Mouse (Mus musculus) stomach, embryonic 15.5 days (tissue): Measurements from ENCODE around the gene Maff. TPM values are rescaled to one million over a fixed set of nuclear protein-coding genes. Genes with fewer than 3 reads are reported as not detected.
A peak's percentile ranks its signal among the peaks of the same experiment; 100 is the strongest.

ENCODE experiments used
- ATAC-seq: fragments of 200-750 bp; cut with Nextera tagmentation; 2 replicates; pipeline ENCODE4 v1.8.0; 2017; ENCODE audit warnings: low read depth, moderate number of reproducible peaks, moderate TSS enrichment; ENCODE audit not compliant: insufficient read depth, low FRiP score
- H3K27ac ChIP-seq: fragments of 300-500 bp; sonication (generic); 2 replicates; pipeline ENCODE4 v1.5.1; 2015; ENCODE audit warnings: mild to moderate bottlenecking, inconsistent platforms
- H3K27me3 ChIP-seq: fragments of 300-500 bp; sonication (generic); replicated peaks from 2 replicates; pipeline ENCODE4 v1.6.1; 2015; ENCODE audit warnings: inconsistent platforms
- H3K36me3 ChIP-seq: fragments of 300-500 bp; sonication (generic); 2 replicates; pipeline ENCODE4 v1.6.1; 2015; ENCODE audit warnings: inconsistent platforms
- H3K4me1 ChIP-seq: fragments of 300-500 bp; sonication (generic); 2 replicates; pipeline ENCODE4 v1.6.1; 2015; ENCODE audit warnings: inconsistent platforms
- H3K4me2 ChIP-seq: fragments of 300-500 bp; sonication (generic); 2 replicates; pipeline ENCODE4 v1.6.1; 2015; ENCODE audit warnings: mild to moderate bottlenecking, inconsistent platforms
- H3K4me3 ChIP-seq: fragments of 300-500 bp; sonication (generic); replicated peaks from 2 replicates; pipeline ENCODE4 v1.5.1; 2015; ENCODE audit warnings: inconsistent platforms
- H3K9ac ChIP-seq: fragments of 300-500 bp; sonication (generic); 2 replicates; pipeline ENCODE4 v1.6.1; 2015; ENCODE audit warnings: inconsistent platforms
- H3K9me3 ChIP-seq: fragments of 300-500 bp; sonication (generic); 2 replicates; pipeline ENCODE4 v1.6.1; 2016; ENCODE audit warnings: inconsistent platforms
- WGBS: fragments of 180-500 bp; shearing (Covaris S2); methylation state at CpG from one replicate; pipeline ENCODE4 v1.1.7; 2015; 5-methylcytosine and 5-hydroxymethylcytosine counted together
- polyA plus RNA-seq: library from polyadenylated mRNA; unstranded; fragments of >200 nt; fragmentation: Nextera tagmentation; extraction: Ambion mirVana; gene quantifications from 2 replicates; pipeline ENCODE4 v1.2.1, GENCODE M21; 2015

Maff gene
- polyA plus RNA-seq, 1 experiment from 2014 or later, result 6.6 TPM

DNA sequence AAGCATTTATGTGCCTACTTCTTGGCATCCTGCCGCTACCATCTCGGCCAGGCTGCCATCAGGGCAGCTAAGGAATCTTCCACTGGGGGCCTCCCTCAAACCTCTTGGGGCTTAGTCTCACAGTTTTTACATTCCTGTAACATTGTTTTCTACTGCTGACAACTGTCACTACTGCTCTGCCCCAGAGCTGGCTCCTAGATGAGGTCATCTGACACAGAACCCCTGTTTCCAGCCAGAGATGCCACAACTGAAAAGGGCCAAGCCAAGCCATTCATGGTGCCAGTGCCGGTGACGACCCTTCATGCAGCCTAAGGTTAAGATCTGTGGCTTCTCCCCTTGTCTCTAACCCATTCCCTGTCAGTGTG, 22.6 kb upstream of the Maff start:
- no peaks in the 10 kb centered on the region for H3K27me3 ChIP-seq
- no peak for ATAC-seq
- H3K36me3 ChIP-seq, result no peaks in the 10 kb centered on the region
- no peak overlapping the region for H3K4me3 ChIP-seq
- no peak overlapping the region for H3K9ac ChIP-seq
- H3K4me1 ChIP-seq, result peaks cover 45% of the 10 kb centered on the region
- 76% methylated on average over 4 of the region's 4 CpGs for WGBS
- H3K27ac ChIP-seq, result peak overlapping the region; percentile 37; the same call in 1 of the 2 replicates
- no peak overlapping the region for H3K4me2 ChIP-seq
- no peaks in the 10 kb centered on the region for H3K9me3 ChIP-seq

- H3K27ac ChIP-seq, result peak overlapping the region; percentile 37; the same call in 1 of the 2 replicates
- 86% methylated on average over 3 of the region's 3 CpGs for WGBS
Observed at GRCm38 (mm10) chr15:79324373-79324772, 22.0 kb upstream of the Maff start.

GRCm38 (mm10) chr15:79325742-79326141, 20.7 kb upstream of the Maff start:
- no peak for ATAC-seq
- Histone ChIP-seq H3K4me2 (peak overlapping the region; percentile 83; the same call in 1 of the 2 replicates), H3K27me3 (no peaks in the 10 kb centered on the region), H3K9me3 (no peaks in the 10 kb centered on the region), H3K36me3 (no peaks in the 10 kb centered on the region), H3K9ac (no peak overlapping the region), H3K4me1 (peaks cover 49% of the 10 kb centered on the region), H3K27ac (peak overlapping the region; percentile 97), H3K4me3 (no peak overlapping the region)
- WGBS, result 51% methylated on average over 3 of the region's 3 CpGs

More at GRCm38 (mm10) chr15:79324373-79324772, 22.0 kb upstream of the Maff start:
- Histone ChIP-seq H3K27me3 (no peaks in the 10 kb centered on the region), H3K36me3 (no peaks in the 10 kb centered on the region), H3K4me2 (no peak overlapping the region), H3K4me3 (no peak overlapping the region), H3K9me3 (no peaks in the 10 kb centered on the region), H3K4me1 (peaks cover 45% of the 10 kb centered on the region), H3K9ac (no peak overlapping the region)
- ATAC-seq, result no peak

DNA sequence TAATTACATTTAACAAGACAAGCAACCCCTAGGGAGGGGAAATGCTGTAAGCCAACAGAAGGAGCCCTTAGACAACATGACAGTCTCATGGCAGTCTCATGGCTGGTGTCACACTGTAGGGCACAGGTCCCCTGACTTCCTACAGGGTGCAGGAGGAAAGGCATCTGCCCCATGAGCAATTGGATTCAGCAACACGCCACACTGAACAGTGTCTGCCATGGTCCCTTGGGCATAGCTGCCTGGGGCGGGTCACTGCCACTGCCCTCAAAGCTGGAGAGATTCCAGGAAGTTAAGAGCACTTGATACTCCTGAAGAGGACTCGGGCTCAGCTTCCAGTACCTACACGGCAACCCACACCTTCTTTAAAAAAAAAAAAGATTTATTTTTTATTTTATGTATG, 20.2 kb upstream of the Maff start:
- Histone ChIP-seq H3K27ac (peak overlapping the region; percentile 97), H3K27me3 (no peaks in the 10 kb centered on the region), H3K4me1 (peaks cover 49% of the 10 kb centered on the region), H3K9ac (no peak overlapping the region), H3K9me3 (no peaks in the 10 kb centered on the region), H3K4me3 (no peak overlapping the region), H3K36me3 (no peaks in the 10 kb centered on the region), H3K4me2 (peak overlapping the region; percentile 83)
- 48% methylated on average over 4 of the region's 4 CpGs for WGBS
- ATAC-seq, result no peak

DNA sequence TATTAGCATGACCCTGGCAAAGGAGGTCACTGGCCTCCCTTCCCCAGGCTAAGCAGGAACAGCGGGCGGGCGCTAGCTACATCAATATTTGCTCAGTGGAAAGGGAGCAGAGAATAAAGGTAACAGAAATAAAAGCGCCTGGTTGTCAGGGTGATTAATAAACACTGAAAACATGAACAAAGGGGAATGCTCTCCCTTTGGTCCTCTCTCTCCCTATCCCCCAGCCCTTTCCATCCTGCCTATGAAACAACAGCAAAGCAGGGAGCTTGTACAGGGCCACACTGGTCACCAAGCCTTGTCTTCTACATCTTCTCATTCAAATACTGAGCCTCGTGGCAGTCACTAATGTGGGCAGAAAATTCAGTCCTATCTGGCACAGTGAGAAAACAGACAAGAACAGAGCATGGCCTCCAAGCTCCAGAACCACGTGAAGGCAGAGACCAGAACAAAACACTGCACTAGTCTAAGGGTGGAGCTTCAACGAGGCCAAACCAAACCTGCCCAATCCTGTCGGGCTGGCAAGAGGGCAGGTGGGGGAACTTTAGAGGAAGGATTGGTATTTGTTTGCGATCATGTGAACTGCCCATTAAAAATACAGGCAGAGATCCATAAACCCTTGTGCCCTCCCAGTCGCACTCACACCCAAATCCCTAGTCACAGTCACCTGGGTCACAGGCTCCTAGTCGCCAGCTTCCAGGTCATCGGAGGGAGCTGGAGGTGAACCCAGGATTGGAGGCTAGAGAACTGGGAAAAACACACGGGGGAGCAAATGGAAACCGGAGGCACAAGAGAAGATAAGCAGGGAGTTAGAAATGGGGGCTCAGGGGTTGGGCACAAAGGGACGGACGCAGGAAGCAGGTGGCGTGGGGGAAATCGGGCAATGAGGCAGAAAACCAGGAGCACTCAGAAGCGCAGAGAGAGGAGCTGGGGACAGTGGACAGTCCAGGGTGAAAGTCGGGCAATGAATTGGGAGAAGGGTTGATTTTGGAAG, 19.2 kb upstream of the Maff start:
- H3K4me3 ChIP-seq, result peak overlapping the region; percentile 62
- peak overlapping the region; percentile 46 for H3K9ac ChIP-seq
- H3K27ac ChIP-seq, result peak overlapping the region; percentile 97
- H3K4me1 ChIP-seq, result peaks cover 49% of the 10 kb centered on the region
- WGBS, result 12% methylated on average over 20 of the region's 20 CpGs
- H3K4me2 ChIP-seq, result peak overlapping the region; percentile 83
- peak; percentile 44 for ATAC-seq
- no peaks in the 10 kb centered on the region for H3K27me3 ChIP-seq
- H3K36me3 ChIP-seq, result no peaks in the 10 kb centered on the region
- no peaks in the 10 kb centered on the region for H3K9me3 ChIP-seq

DNA sequence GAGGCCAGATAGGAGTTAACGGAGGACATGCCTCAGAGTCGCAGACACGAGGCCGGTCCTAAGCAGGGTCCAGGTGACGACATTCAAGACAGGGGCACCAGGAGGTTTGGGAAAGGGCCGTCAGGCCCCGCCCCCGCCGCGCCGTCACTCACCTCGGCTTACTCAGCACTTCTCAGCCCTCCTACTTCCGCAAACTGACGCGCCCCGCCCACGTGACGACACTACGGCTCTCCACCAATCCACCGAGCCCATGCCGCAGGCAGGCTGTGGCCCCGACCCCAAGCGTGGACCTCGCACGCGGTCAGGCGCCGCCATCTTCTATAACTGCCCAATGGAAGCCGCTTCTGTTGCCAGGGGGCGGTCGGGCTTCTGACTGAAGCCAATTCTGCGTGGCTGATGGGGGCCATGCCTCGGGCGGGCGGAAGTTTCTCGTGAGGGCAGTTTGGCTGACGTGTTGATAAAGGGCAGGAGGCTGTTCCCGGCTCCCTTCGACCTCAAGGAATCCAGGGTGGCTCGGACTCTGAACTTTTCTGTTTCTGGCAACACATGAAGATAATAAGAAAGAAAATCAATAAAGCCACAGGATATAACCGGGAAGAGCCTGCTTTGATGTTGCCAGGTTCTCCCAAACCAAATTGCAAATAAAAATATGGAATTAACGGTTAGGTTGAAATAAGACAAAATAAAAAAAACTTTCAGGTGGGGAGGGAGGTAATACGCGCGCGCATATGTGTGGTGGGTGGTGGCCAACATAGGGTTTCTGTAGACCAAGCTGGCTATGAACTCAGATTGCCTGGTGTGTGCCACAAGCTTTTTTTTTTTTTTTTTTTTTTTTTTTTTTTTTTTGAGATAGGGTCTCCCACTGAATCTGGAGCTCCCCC, 18.1 kb upstream of the Maff start, which contains the start of gene Pla2g6:
TSS of gene Pla2g6 (minus strand) at position 333 of the 881 bp plus-strand sequence.
- Histone ChIP-seq H3K9ac (peak within 1 kb of the TSS; percentile 46), H3K4me2 (peak within 1 kb of the TSS; percentile 83), H3K36me3 (no peaks in the 10 kb centered on the region), H3K27ac (peak within 1 kb of the TSS; percentile 97), H3K4me3 (peak within 1 kb of the TSS; percentile 62), H3K9me3 (no peaks in the 10 kb centered on the region), H3K27me3 (no peaks in the 10 kb centered on the region), H3K4me1 (peaks cover 43% of the 10 kb centered on the region)
- WGBS, result 3% methylated on average over 45 of the region's 46 CpGs
- peak; percentile 95 for ATAC-seq

DNA sequence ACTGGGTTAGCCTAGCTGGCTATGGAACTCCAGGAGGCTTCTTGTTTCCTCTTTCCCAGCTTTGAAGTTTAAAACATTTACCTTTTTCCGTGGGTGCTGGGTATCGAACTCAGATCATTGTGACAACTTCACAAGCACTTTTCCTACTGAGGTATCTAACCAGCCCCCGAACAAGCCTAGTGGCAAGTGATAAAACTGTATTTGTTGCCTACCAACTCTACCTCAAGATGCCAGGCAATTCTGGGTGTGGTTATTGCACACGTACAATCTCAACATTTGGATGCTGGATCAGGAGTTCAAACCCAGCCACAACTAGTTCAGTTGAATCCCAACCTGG, 17.5 kb upstream of the Maff start:
- Histone ChIP-seq H3K9ac (no peak overlapping the region), H3K4me1 (peaks cover 37% of the 10 kb centered on the region), H3K27ac (peak overlapping the region; percentile 97; the same call in 1 of the 2 replicates), H3K4me3 (no peak overlapping the region; the same call in 1 of the 2 replicates), H3K9me3 (no peaks in the 10 kb centered on the region), H3K27me3 (no peaks in the 10 kb centered on the region), H3K4me2 (peak overlapping the region; percentile 83; the same call in 1 of the 2 replicates), H3K36me3 (no peaks in the 10 kb centered on the region)
- ATAC-seq, result no peak
- 84% methylated on average over 4 of the region's 4 CpGs for WGBS

DNA sequence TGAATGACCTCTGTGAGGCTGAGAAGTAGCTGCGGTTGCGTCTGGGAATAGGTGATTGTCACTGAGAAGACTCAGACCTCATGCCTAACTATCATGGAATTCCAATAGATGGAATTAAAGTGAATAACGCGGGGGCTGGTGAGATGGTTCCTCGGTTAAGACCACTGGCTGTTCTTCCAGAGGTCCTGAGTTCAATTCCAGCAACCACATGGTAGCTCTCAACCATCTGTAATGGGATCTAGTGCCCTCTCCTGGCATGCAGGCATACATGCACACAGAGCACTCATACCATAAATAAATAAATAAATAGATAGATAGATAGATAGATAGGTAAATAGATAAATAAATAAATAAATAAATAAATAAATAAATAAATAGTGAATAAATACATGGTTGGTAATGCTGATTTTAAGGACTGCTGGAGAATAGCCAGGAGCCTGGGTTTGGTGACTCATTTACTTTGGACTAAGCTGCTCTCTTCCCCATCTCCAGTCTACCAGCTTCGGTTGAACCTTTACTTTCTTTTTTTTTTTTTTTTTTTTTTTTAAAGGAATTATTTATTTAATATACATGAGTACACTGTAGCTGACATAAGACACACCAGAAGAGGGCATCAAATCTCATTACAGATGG, 17.0 kb upstream of the Maff start:
- Histone ChIP-seq H3K4me1 (peaks cover 31% of the 10 kb centered on the region), H3K9me3 (no peaks in the 10 kb centered on the region), H3K27ac (0 out of 2 replicates have a peak overlapping the region, but pooled peaks have one; percentile 97), H3K4me3 (no peak overlapping the region), H3K27me3 (no peaks in the 10 kb centered on the region), H3K9ac (no peak overlapping the region), H3K4me2 (no peak overlapping the region), H3K36me3 (no peaks in the 10 kb centered on the region)
- 94% methylated on average over 6 of the region's 6 CpGs for WGBS
- ATAC-seq, result no peak

GRCm38 (mm10) chr15:79329979-79330363, 16.4 kb upstream of the Maff start:
- Histone ChIP-seq H3K9me3 (no peaks in the 10 kb centered on the region), H3K27ac (peak overlapping the region; percentile 26; the same call in 1 of the 2 replicates), H3K4me2 (no peak overlapping the region), H3K4me1 (peaks cover 27% of the 10 kb centered on the region), H3K9ac (no peak overlapping the region), H3K4me3 (no peak overlapping the region), H3K27me3 (no peaks in the 10 kb centered on the region), H3K36me3 (no peaks in the 10 kb centered on the region)
- ATAC-seq, result no peak
- 88% methylated on average over 6 of the region's 6 CpGs for WGBS

GRCm38 (mm10) chr15:79330521-79330920, 15.9 kb upstream of the Maff start:
- Histone ChIP-seq H3K4me1 (peaks cover 21% of the 10 kb centered on the region), H3K4me3 (no peak overlapping the region), H3K27me3 (no peaks in the 10 kb centered on the region), H3K9ac (no peak overlapping the region), H3K27ac (peak overlapping the region; percentile 26; the same call in 1 of the 2 replicates), H3K36me3 (no peaks in the 10 kb centered on the region), H3K4me2 (no peak overlapping the region), H3K9me3 (no peaks in the 10 kb centered on the region)
- WGBS, result 42% methylated on average over 4 of the region's 4 CpGs
- ATAC-seq, result no peak

- no peaks in the 10 kb centered on the region for H3K27me3 ChIP-seq
- no peaks in the 10 kb centered on the region for H3K9me3 ChIP-seq
- H3K36me3 ChIP-seq, result no peaks in the 10 kb centered on the region
- no peak overlapping the region for H3K4me2 ChIP-seq
- no peak overlapping the region for H3K27ac ChIP-seq
- H3K9ac ChIP-seq, result no peak overlapping the region
- 39% methylated on average over 4 of the region's 4 CpGs for WGBS
- 0 out of 2 replicates have a peak, but pooled peaks cover 4% of the 10 kb centered on the region for H3K4me1 ChIP-seq
- no peak overlapping the region for H3K4me3 ChIP-seq
- no peak; the same call in 1 of the 2 replicates for ATAC-seq
Observed at GRCm38 (mm10) chr15:79333409-79333808, 13.0 kb upstream of the Maff start.
